Mouse (Mus musculus) embryonic facial prominence, embryonic 11.5 days (tissue): Measurements from ENCODE around the gene Duoxa2. TPM values are rescaled to one million over a fixed set of nuclear protein-coding genes. Genes with fewer than 3 reads are reported as not detected.
A peak's percentile ranks its signal among the peaks of the same experiment; 100 is the strongest.

Source experiments
- ATAC-seq: fragments of 200-750 bp; cut with Nextera tagmentation; replicated peaks from 2 replicates; pipeline ENCODE4 v1.8.0; 2017; ENCODE audit warnings: low read depth; ENCODE audit not compliant: insufficient number of reproducible peaks, low FRiP score, low TSS enrichment
- DNase-seq: peaks from one replicate; pipeline ENCODE4 v3.0.0-alpha.2; 2015; ENCODE audit warnings: low spot score
- H3K27ac ChIP-seq: fragments of 300-500 bp; sonication (generic); replicated peaks from 2 replicates; pipeline ENCODE4 v1.5.1; 2014; ENCODE audit warnings: mild to moderate bottlenecking, low read depth, low read length, control low read depth
- H3K27me3 ChIP-seq: fragments of 300-500 bp; sonication (generic); 2 replicates; pipeline ENCODE4 v1.6.1; 2014; ENCODE audit warnings: mild to moderate bottlenecking, low read length, moderate library complexity, mixed read lengths; ENCODE audit not compliant: control insufficient read depth, insufficient read depth
- H3K36me3 ChIP-seq: fragments of 300-500 bp; sonication (generic); replicated peaks from 2 replicates; pipeline ENCODE4 v1.6.1; 2014; ENCODE audit warnings: low read depth, mild to moderate bottlenecking, low read length, moderate library complexity, mixed read lengths; ENCODE audit not compliant: control insufficient read depth, insufficient read depth
- H3K4me1 ChIP-seq: fragments of 300-500 bp; sonication (generic); 2 replicates; pipeline ENCODE4 v1.6.1; 2014; ENCODE audit warnings: low read length, mixed read lengths; ENCODE audit not compliant: control insufficient read depth, insufficient read depth
- H3K4me2 ChIP-seq: fragments of 300-500 bp; sonication (generic); 2 replicates; pipeline ENCODE4 v1.6.1; 2014; ENCODE audit warnings: low read depth, mild to moderate bottlenecking, control low read depth, low read length, moderate library complexity
- H3K4me3 ChIP-seq: fragments of 300-500 bp; sonication (generic); 2 replicates; pipeline ENCODE4 v1.5.1; 2014; ENCODE audit warnings: low read depth, low read length, control low read depth
- H3K9ac ChIP-seq: fragments of 300-500 bp; sonication (generic); replicated peaks from 2 replicates; pipeline ENCODE4 v1.6.1; 2014; ENCODE audit warnings: mild to moderate bottlenecking, control low read depth, low read length
- H3K9me3 ChIP-seq: fragments of 300-500 bp; sonication (generic); replicated peaks from 2 replicates; pipeline ENCODE4 v1.6.1; 2016; ENCODE audit warnings: mild to moderate bottlenecking, low read length, inconsistent platforms, mixed read lengths; ENCODE audit not compliant: control insufficient read depth
- WGBS: fragments of 180-500 bp; shearing (Covaris S2); extraction: QIAGEN DNeasy Blood & Tissue Kit; methylation state at CpG from one replicate; pipeline ENCODE4 v1.1.7; 2014; 5-methylcytosine and 5-hydroxymethylcytosine counted together
- polyA plus RNA-seq: library from polyadenylated mRNA; unstranded; fragments of >200 nt; fragmentation: Nextera tagmentation; extraction: Ambion mirVana; gene quantifications from 2 replicates; pipeline ENCODE4 v1.2.1, GENCODE M21; 2014

The Duoxa2 gene
- polyA plus RNA-seq, 1 experiment from 2014 or later, result not detected

GRCm38 (mm10) chr2:122351156-122351930, 52.6 kb downstream of the Duoxa2 start:
- no peak for DNase-seq
- H3K36me3 ChIP-seq, result no peaks in the 10 kb centered on the region
- H3K9me3 ChIP-seq, result no peaks in the 10 kb centered on the region
- H3K4me3 ChIP-seq, result no peak overlapping the region
- H3K4me1 ChIP-seq, result peaks cover 2% of the 10 kb centered on the region; the same call in 1 of the 2 replicates
- ATAC-seq, result no peak
- no peak overlapping the region for H3K27ac ChIP-seq
- no peak overlapping the region for H3K4me2 ChIP-seq
- H3K27me3 ChIP-seq, result no peaks in the 10 kb centered on the region
- 58% methylated on average over 5 of the region's 5 CpGs for WGBS
- H3K9ac ChIP-seq, result 0 out of 2 replicates have a peak overlapping the region, but pooled peaks have one; percentile 10

- ATAC-seq, result no peak
- H3K9ac ChIP-seq, result no peak overlapping the region
Measured at GRCm38 (mm10) chr2:122351931-122352329, 53.2 kb downstream of the Duoxa2 start.

More at GRCm38 (mm10) chr2:122351931-122352329, 53.2 kb downstream of the Duoxa2 start:
- no peaks in the 10 kb centered on the region for H3K36me3 ChIP-seq
- no peaks in the 10 kb centered on the region for H3K9me3 ChIP-seq
- no peaks in the 10 kb centered on the region for H3K27me3 ChIP-seq
- H3K27ac ChIP-seq, result no peak overlapping the region
- no peak overlapping the region for H3K4me2 ChIP-seq
- no peak for DNase-seq
- WGBS, result 57% methylated on average over 4 of the region's 4 CpGs
- H3K4me1 ChIP-seq, result peaks cover 2% of the 10 kb centered on the region; the same call in 1 of the 2 replicates
- no peak overlapping the region for H3K4me3 ChIP-seq

Other genes starting within 250 kb of the Duoxa2 start
- 10.7 and 10.9 TPM in 2 replicates for gene Spg11, start 180.5 kb upstream of the Duoxa2 start, polyA plus RNA-seq
- 153 and 159 TPM in 2 replicates for gene B2m, start 151.2 kb upstream of the Duoxa2 start, polyA plus RNA-seq
- gene Trim69, start 138.2 kb upstream of the Duoxa2 start, polyA plus RNA-seq, result not detected in 2 replicates
- 0.11 TPM in 1 of 2 replicates, not detected in the other for gene Patl2, start 112.7 kb upstream of the Duoxa2 start, polyA plus RNA-seq
- gene Terb2, start 112.6 kb upstream of the Duoxa2 start, polyA plus RNA-seq, result not detected in 2 replicates
- 29.3 and 29.9 TPM in 2 replicates for gene Sord, start 64.2 kb upstream of the Duoxa2 start, polyA plus RNA-seq
- not detected in 2 replicates for gene Duox2, start 451 bp upstream of the Duoxa2 start, polyA plus RNA-seq
- 0.90 TPM in 1 of 2 replicates, not detected in the other for gene Duoxa1, start 14.8 kb downstream of the Duoxa2 start, polyA plus RNA-seq
- gene Duox1, start 16.8 kb downstream of the Duoxa2 start, polyA plus RNA-seq, result 0.06 and 0.10 TPM in 2 replicates
- gene Shf, start 70.3 kb downstream of the Duoxa2 start, polyA plus RNA-seq, result 7.5 and 8.6 TPM in 2 replicates
- gene Slc28a2, start 127.6 kb downstream of the Duoxa2 start, polyA plus RNA-seq, result 0.15 and 0.28 TPM in 2 replicates
- gene Gm14085, start 186.0 kb downstream of the Duoxa2 start, polyA plus RNA-seq, result not detected in 2 replicates